Mouse (Mus musculus) forebrain, embryonic 10.5 days (tissue): ENCODE measurements around the gene Gm5148. TPM values are rescaled to one million over a fixed set of nuclear protein-coding genes. Genes with fewer than 3 reads are reported as not detected.
A peak's percentile ranks its signal among the peaks of the same experiment; 100 is the strongest.

Experiments
- DNase-seq: peaks from one replicate; pipeline ENCODE4 v3.0.0-alpha.2; 2017; ENCODE audit warnings: low spot score; ENCODE audit errors: extremely low spot score
- H3K27ac ChIP-seq: fragments of 300-500 bp; sonication (generic); 2 replicates; pipeline ENCODE4 v1.5.1; 2016; ENCODE audit warnings: mild to moderate bottlenecking
- H3K27me3 ChIP-seq: fragments of 300-500 bp; sonication (generic); 2 replicates; pipeline ENCODE4 v1.6.1; 2016; ENCODE audit warnings: mild to moderate bottlenecking; ENCODE audit not compliant: poor library complexity, severe bottlenecking
- H3K36me3 ChIP-seq: fragments of 300-500 bp; sonication (generic); replicated peaks from 2 replicates; pipeline ENCODE4 v1.6.1; 2016; ENCODE audit warnings: mild to moderate bottlenecking, moderate library complexity
- H3K4me1 ChIP-seq: fragments of 300-500 bp; sonication (generic); 2 replicates; pipeline ENCODE4 v1.6.1; 2016
- H3K4me3 ChIP-seq: fragments of 300-500 bp; sonication (generic); 2 replicates; pipeline ENCODE4 v1.5.1; 2016; ENCODE audit warnings: mild to moderate bottlenecking, moderate library complexity
- H3K9me3 ChIP-seq: fragments of 300-500 bp; sonication (generic); 2 replicates; pipeline ENCODE4 v1.6.1; 2016; ENCODE audit warnings: mild to moderate bottlenecking, moderate library complexity
- WGBS: fragments of 180-500 bp; shearing (Covaris S2); methylation state at CpG from one replicate; pipeline ENCODE4 v1.1.7; 2016; 5-methylcytosine and 5-hydroxymethylcytosine counted together
- polyA plus RNA-seq: library from polyadenylated mRNA; unstranded; fragments of >200 nt; fragmentation: Nextera tagmentation; extraction: Ambion mirVana; gene quantifications from 2 replicates; pipeline ENCODE4 v1.2.1, GENCODE M21; 2016

The Gm5148 gene
- polyA plus RNA-seq, 1 experiment from 2014 or later, result 2.4 TPM

DNA sequence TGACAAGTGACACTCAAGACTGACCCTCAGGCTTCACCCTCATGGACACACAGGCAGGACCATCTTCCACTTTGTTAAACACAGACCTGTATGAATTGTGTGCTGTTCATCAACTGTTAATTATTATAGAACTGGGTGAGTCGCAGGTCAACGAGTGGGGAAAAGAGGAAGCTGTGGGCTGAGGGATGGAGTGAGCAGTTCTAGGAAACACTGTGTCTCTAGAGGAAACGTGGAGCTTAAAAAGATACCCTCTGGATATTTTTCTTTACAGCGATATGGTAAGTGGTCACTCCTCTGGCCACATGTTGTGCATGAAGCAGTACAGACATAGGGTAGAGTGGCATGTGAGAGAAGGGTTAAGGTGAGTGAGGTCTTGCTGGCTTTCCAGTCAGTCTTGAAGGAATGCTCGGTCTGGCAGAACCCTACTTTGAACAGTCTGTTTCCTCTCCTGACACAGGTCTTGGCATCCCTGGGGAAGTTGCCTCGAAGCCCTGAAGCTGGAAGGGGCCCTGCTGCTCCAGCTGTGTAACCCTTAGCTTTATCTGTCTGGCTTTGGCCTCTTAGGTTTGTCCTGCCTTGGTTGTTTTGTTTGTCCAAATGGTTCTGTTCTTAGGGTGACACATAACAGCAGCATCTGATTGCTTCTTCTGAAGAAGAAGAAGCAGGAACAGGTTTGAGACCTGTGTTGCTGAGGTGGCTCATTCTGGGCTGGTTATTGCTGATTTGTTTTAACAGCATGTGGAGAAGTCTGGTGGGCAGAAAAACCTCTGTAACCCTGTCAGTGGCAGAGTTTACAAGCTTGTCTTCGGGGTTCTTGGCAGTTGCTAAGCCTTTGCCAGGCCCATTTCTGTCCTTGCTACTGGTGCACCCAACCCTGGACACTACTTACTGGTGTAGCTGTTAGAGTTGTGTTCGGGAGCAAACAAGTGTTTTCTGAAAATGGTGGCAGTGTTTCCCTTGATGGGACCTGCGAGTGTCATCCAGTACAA is 4.1 kb upstream of the Gm5148 start:
- no peaks in the 10 kb centered on the region for H3K36me3 ChIP-seq
- peaks cover 26% of the 10 kb centered on the region for H3K4me1 ChIP-seq
- H3K27ac ChIP-seq, result peak overlapping the region; percentile 1; the same call in 1 of the 2 replicates
- H3K9me3 ChIP-seq, result no peaks in the 10 kb centered on the region
- no peak for DNase-seq
- H3K4me3 ChIP-seq, result no peak overlapping the region
- WGBS, result 82% methylated on average over 9 of the region's 9 CpGs
- peaks cover 32% of the 10 kb centered on the region for H3K27me3 ChIP-seq

DNA sequence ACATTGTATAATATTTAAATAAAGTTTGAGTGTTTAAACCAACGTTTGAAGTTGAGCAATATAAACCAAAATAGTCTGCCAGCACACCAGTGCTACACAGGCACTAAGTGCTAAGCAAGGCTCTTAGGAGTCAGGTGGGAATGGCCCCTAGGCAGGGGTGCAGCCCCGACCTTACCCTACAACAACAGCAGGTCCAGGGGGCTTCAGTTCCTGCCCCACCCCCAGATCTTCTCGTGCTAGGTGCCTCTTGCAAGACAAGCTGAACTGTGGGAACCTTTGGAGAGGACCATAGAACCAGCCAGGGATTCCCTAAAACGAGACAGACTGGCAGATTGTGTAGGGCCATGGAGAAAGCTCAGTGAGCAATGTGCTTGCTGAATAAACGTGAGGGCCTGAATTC is 3.1 kb upstream of the Gm5148 start:
- Histone ChIP-seq H3K4me1 (peaks cover 36% of the 10 kb centered on the region), H3K4me3 (no peak overlapping the region), H3K27me3 (peaks cover 42% of the 10 kb centered on the region), H3K9me3 (no peaks in the 10 kb centered on the region), H3K36me3 (no peaks in the 10 kb centered on the region), H3K27ac (no peak overlapping the region)
- 76% methylated on average over 5 of the region's 5 CpGs for WGBS
- no peak for DNase-seq

DNA sequence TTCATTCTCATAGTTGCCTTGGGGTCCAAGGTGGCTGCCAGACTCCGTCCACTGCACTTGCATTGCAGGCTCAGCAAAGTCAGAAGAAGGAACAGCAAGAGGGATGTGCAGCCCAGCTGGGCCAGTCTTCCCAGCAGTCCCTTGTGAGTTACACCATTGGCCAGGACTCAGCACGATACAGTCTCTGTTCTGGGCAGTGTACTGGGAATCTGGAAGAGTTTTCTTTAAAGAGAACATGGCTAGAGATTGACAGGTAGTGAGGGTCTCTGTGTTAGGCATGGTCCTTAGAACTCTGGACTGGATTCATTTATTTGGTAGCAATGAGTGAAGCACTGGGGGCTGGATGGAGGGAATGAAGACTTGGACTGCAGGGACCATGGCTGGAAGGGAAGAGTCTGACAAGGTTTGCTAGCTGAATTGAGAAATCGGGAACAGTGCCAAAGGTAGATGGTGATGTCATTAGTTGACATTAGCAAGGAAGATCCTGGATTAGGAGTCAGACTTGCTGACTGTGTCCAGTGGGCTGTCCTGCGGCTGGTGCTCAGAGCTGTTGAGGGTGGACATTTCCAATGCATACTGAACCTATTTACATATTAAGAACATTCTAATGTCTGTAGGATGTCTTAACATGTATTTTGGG is 2.3 kb upstream of the Gm5148 start:
- Histone ChIP-seq H3K27me3 (peaks cover 50% of the 10 kb centered on the region), H3K27ac (no peak overlapping the region), H3K4me3 (no peak overlapping the region), H3K36me3 (no peaks in the 10 kb centered on the region), H3K4me1 (peaks cover 37% of the 10 kb centered on the region), H3K9me3 (no peaks in the 10 kb centered on the region)
- no peak for DNase-seq
- 87% methylated on average over 4 of the region's 4 CpGs for WGBS

DNA sequence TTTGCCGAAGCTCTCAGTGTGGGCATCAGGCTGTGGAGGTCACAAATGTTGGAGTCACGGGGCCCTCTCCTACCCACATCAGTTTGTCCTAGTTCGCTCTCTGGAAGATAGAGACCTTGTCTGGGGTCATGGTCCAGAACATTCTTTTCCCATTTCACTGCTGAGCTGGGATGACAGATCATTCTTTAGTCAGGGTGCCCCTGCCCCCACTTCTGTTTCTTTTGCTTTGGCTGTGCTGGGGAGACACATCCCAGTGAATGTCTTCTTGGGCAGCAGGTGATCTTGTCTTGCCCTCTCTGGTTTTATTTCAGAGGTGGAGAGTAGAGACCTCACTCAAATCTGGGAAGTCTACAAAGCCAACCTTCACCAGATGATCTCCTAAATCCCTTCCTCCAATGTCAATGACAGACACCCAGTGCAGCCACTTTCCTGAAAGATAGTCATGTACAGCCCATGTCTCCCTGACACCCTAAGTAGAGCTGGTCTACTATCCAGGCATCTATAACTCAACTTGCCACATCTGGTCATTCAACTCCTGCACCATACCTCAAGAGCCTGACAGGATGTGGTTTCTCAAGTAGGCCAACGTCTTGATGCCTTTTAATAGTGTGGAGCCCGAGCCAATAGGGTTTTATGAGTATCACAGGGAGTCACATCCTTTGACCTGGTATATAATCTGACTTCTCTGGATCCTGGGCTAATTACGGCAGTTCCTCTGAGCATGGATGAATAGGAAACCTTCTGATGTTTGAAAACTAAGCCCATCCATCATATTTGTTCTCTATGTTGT is 851 bp upstream of the Gm5148 start:
- Histone ChIP-seq H3K4me1 (peaks cover 34% of the 10 kb centered on the region), H3K9me3 (no peaks in the 10 kb centered on the region), H3K4me3 (no peak overlapping the region), H3K36me3 (no peaks in the 10 kb centered on the region), H3K27me3 (peaks cover 58% of the 10 kb centered on the region), H3K27ac (0 out of 2 replicates have a peak overlapping the region, but pooled peaks have one; percentile 83)
- 90% methylated on average over 6 of the region's 6 CpGs for WGBS
- no peak for DNase-seq

DNA sequence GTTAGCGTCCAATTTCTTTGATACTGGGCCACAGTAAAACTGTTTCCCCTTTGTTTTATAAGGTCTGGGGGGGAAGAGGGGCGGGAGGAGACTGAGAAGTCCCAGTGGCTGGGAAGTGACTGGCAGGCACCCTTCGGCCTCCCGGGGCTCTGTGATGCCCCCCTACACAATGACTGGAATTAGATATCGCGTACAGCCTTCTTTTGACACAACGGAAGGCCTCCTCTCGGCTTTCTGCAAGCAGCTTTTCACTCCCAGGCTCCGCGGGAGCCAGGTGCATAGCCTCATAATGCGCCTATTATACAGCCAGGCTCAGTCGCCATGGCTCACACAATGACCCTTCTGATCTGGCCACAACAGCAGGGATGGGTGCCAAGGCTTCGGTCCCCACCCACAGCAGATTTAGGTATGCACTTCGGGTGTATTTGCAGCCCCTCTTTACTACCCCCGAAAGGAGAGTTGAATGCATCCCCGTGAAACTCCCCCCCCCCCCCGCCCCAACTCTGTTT is 574 bp downstream of the Gm5148 start:
- Histone ChIP-seq H3K9me3 (no peaks in the 10 kb centered on the region), H3K4me1 (peaks cover 28% of the 10 kb centered on the region), H3K4me3 (peak overlapping the region; percentile 55), H3K27ac (peak overlapping the region; percentile 83), H3K27me3 (peaks cover 64% of the 10 kb centered on the region), H3K36me3 (no peaks in the 10 kb centered on the region)
- peak; percentile 53 for DNase-seq
- under 1% methylated on average over 17 of the region's 17 CpGs for WGBS

DNA sequence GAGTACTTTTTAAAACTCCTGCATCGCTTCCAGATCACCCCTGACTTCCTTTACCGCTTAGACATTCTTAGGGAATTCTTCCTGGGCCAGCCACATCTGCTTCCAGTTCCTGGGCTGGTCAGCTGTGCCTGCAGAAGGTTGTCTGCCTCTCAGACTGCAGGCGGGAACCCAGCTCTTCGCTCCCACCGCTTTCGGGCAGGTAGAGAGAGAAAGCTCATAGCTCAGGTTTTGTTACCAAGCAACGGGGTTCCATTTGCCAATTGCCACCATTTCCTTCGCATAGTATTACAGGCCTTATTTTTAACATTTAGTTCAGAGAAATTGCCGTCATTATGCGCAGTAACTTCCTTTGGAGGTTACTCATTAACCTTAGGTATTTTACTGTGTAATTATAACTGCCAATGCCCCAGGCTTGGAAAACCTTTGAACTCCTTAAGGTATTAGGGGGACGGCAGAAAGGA is 1.2 kb downstream of the Gm5148 start:
- DNase-seq, result peak; percentile 26
- Histone ChIP-seq H3K9me3 (no peaks in the 10 kb centered on the region), H3K27ac (peak overlapping the region; percentile 83), H3K4me3 (peak overlapping the region; percentile 55), H3K27me3 (peaks cover 64% of the 10 kb centered on the region), H3K4me1 (peaks cover 26% of the 10 kb centered on the region), H3K36me3 (no peaks in the 10 kb centered on the region)
- 3% methylated on average over 11 of the region's 11 CpGs for WGBS

DNA sequence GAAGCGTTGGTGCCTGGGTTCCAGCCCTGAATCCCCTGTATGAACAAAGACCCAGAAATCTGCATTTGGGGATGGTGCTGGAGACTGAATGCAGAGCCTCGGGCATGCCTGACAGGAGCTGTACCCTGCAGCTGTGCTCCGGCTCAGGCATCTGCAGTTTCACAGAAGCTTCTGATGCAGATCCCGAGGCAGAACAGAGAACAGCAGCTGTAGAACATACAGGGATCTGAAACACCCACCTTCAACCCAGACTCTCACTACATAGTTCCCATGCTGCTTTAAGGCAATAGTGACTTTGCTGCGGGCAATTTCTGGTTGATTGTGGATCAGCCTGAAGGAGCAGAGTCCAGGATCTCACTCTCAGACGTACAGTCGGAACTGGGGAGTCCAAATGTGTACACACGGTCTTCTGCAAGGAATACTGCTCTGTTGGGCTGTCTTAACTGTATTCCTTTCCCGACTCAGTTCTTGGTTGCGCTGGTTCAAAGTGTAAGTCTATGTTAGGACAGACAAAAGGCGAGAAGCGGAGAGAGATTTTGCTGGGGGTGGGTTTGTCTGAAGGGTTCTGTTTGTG is 1.7 kb downstream of the Gm5148 start:
- Histone ChIP-seq H3K4me3 (peak overlapping the region; percentile 55), H3K4me1 (peaks cover 26% of the 10 kb centered on the region), H3K9me3 (no peaks in the 10 kb centered on the region), H3K27me3 (peaks cover 64% of the 10 kb centered on the region), H3K27ac (peak overlapping the region; percentile 83), H3K36me3 (no peaks in the 10 kb centered on the region)
- peak; percentile 18 for DNase-seq
- WGBS, result 55% methylated on average over 12 of the region's 12 CpGs

DNA sequence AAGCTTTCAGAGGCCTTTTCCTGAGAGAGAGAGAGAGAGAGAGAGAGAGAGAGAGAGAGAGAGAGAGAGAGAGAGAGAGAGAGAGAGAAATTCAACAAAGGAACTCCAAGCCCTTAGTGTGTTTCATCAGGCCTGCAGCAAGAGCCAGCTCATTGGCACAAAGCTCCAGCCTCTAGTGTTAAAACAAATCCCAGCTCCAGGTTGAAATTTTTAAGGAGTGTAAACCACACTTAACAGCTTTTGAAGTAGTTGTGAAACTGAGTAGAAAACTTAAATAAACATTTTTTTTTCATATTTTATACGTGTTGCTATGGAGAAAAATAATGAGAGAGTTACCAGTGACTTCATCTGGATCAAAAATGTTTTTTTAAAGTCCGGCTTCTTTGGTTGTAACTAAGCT is 7.3 kb downstream of the Gm5148 start:
- Histone ChIP-seq H3K9me3 (no peaks in the 10 kb centered on the region), H3K4me1 (peaks cover 9% of the 10 kb centered on the region), H3K27me3 (peaks cover 18% of the 10 kb centered on the region), H3K36me3 (no peaks in the 10 kb centered on the region), H3K4me3 (no peak overlapping the region), H3K27ac (no peak overlapping the region)
- 84% methylated on average over 2 of the region's 2 CpGs for WGBS
- no peak for DNase-seq

DNA sequence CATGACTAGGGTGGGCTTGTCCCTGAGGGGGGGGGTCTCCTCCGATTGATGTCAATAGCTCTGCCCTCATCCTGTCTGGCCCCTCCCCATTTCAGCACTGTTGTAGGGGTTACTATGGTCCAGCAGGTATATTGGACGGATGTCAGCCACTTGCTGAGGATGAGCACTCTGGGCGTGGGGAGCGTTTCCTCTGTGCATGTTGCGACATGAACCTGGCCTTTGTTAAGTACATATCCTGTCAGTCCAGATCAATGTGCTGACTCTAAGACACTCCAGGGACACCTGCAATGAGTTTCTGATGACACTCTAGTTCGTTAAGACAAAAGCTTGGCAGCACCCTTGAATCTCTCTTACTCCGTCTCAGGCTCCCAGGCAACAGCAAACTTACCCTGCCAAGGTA is 8.6 kb downstream of the Gm5148 start:
- WGBS, result 88% methylated on average over 7 of the region's 7 CpGs

DNA sequence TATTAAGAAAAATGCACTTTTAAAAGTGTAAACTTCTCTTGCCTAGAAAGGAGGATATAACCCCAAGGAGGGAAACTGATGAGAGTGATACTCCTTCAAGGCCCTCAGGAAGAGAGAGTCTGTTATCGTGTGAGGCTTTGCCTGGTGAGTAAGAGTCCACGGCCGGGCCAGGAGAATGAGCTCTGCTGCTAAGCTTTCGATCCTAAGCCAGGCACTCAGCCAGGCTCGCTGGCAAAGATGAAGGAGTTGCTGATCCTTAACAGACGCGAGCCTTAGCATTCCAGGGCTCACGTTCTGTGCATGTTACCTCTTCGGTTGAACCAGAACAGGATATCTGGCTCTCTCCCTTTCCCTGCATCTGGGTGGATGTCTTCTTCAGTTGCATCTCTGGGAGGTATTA is 11.8 kb downstream of the Gm5148 start:
- no peak overlapping the region for H3K27ac ChIP-seq
- 78% methylated on average over 9 of the region's 9 CpGs for WGBS
- peaks cover 4% of the 10 kb centered on the region; the same call in 1 of the 2 replicates for H3K9me3 ChIP-seq
- H3K4me3 ChIP-seq, result no peak overlapping the region
- peaks cover 14% of the 10 kb centered on the region for H3K4me1 ChIP-seq
- DNase-seq, result no peak
- H3K27me3 ChIP-seq, result no peaks in the 10 kb centered on the region
- no peaks in the 10 kb centered on the region for H3K36me3 ChIP-seq

More for the DNA sequence above, 8.6 kb downstream of the Gm5148 start:
- no peak for DNase-seq
- H3K27me3 ChIP-seq, result peaks cover 6% of the 10 kb centered on the region; the same call in 1 of the 2 replicates
- no peaks in the 10 kb centered on the region for H3K36me3 ChIP-seq
- H3K9me3 ChIP-seq, result no peaks in the 10 kb centered on the region
- no peak overlapping the region for H3K27ac ChIP-seq
- H3K4me1 ChIP-seq, result peaks cover 9% of the 10 kb centered on the region
- H3K4me3 ChIP-seq, result no peak overlapping the region

DNA sequence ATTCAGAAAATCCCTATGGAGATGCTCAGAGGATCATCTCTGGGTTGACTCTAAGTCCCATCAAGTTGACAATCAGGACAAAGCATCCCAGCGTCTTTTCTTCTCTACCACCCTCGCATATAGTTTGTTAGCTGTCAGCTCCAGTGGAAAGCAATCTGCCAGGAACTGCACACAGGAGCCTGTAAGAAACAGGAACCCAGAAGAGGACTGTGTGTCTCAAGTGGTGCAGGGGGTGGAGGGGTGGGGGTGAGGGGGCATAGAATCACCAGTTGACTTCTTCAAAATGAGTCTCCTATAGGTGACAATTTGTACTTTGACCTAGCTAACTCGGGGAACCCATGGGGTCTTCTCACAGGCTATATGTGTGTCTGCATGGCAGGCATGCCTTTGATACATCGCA is 12.7 kb downstream of the Gm5148 start:
- no peak for DNase-seq
- H3K27ac ChIP-seq, result no peak overlapping the region
- no peaks in the 10 kb centered on the region for H3K36me3 ChIP-seq
- no peak overlapping the region for H3K4me3 ChIP-seq
- 88% methylated on average over 4 of the region's 4 CpGs for WGBS
- peaks cover 10% of the 10 kb centered on the region for H3K4me1 ChIP-seq
- H3K27me3 ChIP-seq, result no peaks in the 10 kb centered on the region
- peaks cover 4% of the 10 kb centered on the region; the same call in 1 of the 2 replicates for H3K9me3 ChIP-seq

DNA sequence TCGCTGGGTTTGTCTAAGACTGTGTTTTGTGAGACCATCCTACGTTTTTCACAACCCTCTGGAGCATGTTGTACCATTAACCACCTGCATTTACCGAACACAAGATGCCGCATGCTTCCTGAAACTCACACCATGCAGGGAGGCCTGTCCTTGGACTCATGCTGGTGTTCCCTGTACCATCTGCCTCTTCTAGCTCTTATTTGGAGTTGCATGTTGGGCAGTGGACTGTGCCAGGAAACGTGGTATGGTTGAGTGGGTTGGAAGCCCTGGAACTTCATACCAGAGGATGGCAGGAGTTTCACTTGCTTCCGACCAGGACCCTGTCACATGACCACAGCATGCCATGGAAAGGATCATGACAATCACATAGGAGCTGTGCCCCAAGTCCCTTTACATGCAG is 16.5 kb downstream of the Gm5148 start:
- Histone ChIP-seq H3K9me3 (peaks cover 9% of the 10 kb centered on the region; the same call in 1 of the 2 replicates), H3K27ac (no peak overlapping the region), H3K4me1 (peaks cover 17% of the 10 kb centered on the region), H3K27me3 (no peaks in the 10 kb centered on the region), H3K4me3 (no peak overlapping the region), H3K36me3 (no peaks in the 10 kb centered on the region)
- DNase-seq, result no peak
- 94% methylated on average over 6 of the region's 6 CpGs for WGBS
